Mouse (Mus musculus): Measurements from ENCODE around the gene Rarb.
A peak's percentile ranks its signal among the peaks of the same experiment; 100 is the strongest.

The Rarb gene

DNA sequence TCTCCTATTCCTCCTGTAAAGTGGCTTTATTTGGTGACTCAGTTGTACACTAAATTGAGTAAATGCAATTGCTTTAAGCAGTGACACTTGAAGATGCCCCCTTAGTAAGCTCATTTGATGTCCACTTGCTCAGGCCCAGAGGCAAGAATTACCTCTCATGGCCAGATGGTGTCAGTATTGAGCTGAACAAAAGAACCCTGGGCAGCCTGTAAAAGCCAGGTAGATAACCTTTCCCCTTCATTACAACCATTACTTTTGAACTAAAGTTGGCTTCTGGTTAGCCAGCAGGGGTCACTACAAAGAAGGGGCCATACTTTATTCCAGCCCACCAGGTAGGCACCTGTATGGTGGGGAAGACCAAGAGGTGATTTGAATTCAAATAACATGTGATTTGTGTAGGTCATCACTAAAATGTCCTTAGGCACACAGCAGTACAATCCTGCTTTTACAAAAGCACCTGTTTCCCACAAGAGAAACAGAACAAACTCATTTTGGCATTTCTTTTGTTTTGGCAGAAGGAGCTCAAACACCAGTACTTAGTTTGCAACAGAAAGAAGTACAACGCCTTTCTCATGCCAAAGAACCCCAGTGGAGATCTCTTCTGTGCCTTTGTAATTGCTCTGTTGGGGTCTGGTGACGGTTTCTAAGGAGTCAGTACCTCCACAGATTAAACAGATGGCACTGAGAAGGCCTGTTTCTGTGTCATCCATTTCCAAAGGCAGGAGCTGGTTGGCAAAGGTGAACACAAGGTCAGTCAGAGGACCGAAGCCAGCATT lies 384.4 kb downstream of the Rarb start:
- peak; percentile 67 for DNase-seq (ENCODE audit: low read depth, low spot score)

DNA sequence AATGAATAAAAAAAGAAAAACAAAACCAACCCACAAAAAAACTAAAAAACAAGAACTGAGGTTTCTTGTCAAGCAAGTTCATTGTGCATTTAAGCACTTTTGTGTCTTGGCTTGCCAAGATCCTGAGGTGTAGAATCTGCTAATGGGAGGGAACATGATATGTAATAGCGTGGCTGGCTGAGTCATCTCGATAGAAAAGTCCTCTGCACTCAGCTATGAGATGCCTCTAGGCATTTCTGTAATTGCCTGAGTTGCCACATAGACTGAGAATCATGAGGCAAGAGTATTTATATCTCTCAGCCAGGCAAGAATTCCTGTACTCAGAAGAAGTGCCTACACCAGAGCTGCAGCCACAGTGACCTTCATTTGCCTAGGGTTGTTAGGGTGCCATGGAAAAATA lies 385.8 kb downstream of the Rarb start:
- no peak for DNase-seq (ENCODE audit: low read depth, low spot score)

DNA sequence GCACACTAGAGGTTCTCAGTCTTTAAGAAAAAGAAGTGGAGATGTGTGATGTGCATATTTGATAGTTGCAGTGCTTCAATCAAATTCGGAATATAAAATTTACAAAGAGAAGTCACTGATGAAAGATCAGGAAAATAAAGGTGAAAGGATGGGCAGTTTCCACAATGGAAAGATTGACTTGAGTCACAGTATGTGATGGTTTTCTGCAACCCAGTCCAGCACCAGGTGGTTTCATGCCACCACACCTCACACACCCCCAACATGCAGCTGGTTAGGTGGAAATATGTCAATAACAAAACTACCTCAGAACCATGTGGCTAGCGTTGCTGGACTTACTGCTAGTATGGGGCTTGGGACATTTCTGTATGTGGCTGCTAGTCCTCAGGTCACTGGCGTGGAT lies 386.4 kb downstream of the Rarb start:
- no peak for DNase-seq (ENCODE audit: low read depth, low spot score)

DNA sequence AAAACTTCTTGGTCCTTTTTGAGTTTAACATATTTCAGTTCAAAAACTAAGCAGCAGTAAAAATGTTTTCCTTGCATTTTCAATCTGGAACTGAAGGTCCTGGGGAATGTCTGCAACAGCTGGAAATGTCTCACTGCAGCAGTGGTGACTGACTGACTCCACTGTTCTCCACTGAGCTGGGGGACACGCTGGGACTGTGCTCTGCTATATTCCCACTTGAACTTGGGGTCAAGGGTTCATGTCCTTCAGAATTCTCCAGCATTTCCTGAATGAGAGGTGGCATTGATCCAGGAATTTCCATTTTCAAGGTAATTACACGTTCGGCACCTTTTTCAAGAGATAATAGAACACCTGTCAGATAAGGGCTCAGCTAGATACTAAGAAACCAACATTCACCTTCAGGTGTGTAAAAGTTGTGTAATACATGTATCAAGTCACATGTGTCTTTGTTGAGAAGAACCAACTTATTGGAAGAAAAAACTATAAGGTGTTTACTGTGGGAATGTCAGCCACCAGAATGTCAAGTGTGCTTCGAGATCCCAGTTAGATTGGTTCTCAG lies 386.9 kb downstream of the Rarb start:
- DNase-seq (ENCODE audit: low read depth, low spot score), result no peak

DNA sequence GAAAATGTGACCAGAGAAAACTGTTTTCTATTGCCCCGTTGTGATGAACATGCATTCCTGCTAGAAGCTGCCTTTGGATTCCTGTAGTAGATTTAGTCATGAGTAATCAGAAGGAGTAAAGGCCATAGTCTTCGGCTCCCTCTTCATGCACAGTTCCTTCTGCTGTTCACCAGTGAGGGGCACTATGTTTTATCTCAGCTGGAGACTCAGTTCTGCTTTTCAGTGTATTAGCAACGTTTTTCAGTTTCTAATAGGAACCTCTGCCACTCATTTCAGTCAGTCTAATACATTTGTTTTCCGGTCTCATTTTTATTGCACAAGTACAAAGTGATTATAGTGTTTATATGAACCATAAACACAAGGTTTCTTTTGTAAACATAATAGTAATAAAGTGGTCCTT lies 391.4 kb downstream of the Rarb start:
- no peak for DNase-seq (ENCODE audit: low read depth, low spot score)

DNA sequence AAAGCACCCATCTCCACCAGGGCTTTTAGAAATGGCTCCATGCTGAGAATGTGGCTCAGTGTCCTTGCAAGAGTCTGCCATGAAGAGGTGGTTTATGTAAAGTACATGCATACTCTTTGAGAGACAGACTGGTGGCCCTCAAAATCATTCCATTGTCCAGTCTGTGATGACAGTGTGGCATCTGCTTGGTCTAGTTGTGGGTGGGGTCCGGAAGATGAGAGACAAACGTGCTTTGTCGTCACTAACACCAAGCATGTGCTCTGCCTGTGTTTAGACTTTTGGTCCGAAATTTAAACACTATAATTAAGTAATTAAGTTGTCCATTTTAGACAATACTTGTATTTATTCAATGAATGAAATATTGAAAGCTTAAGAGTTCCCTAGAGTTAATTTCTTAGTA lies 404.8 kb downstream of the Rarb start:
- DNase-seq (ENCODE audit: low read depth, low spot score), result no peak

DNA sequence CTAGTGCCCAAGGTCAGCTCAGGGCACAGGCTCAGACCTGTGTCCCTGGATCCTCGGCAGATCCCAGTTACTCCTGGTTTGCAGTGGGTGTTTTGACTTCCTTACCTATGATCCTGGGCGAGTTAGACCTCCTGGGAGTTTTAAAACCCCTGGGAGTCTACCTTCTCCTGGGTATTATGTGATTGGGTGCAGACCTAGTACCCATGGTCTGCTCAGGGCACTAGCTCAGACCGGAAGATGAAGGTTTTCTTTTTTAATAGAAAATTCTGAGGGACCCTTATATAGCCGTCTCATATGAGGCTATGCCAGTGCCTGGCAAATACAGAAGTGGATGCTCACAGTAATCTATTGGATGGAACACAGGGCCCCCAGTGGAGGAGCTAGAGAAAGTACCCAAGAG lies 413.8 kb downstream of the Rarb start:
- DNase-seq (ENCODE audit: low read depth, low spot score), result no peak

DNA sequence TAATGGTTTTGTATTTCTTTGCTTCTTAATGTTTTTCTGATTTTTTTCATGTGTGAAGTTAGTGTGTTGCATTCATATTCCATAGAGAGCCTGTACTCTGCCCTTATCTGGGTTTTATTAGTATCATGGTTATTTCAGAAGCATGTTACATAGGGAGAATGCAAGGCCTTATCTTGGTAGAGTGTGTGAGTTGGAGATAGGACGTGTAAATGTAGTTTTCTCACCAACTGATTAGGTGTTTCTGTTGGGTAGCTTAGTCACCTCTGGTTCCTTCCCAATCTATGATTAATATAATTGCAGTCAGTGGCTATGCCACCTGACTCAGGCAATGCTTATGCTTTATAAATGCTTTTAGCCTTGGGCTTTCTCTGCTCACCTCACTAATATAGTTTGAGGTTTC lies 434.2 kb downstream of the Rarb start:
- no peak for DNase-seq (ENCODE audit: low read depth, low spot score)
